Comparison of ENCODE assay signal across 9 mouse cellular contexts in genomic region chr2:69077189-69077588, GRCm38 (mm10). TPM values are rescaled to one million over a fixed set of nuclear protein-coding genes. Genes with fewer than 3 reads are reported as not detected.
A peak's percentile ranks its signal among the peaks of the same experiment; 100 is the strongest.
DNase-seq lines count a peak whose midpoint lies in the region; ATAC-seq and TF ChIP-seq lines count a peak whose summit lies in the region.
"Had no signal": no experiment of that assay in that cellular context is flagged by ENCODE, and none has a peak within 500 bp of the region (broad histone marks: within the 10 kb centered on the region; RNA-seq: fewer than 3 reads in every experiment).

No protein-coding gene starts in this region.

- H3K4me2 ChIP-seq in kidney, postnatal 0 days (ENCODE audit: low read length) = no peak overlapping the region

- intact Hi-C loops in gastrocnemius, adult 2 months (cut with DNase I) = no loop called here

- ATAC-seq in kidney, postnatal 0 days (replicated peaks; ENCODE audit: low FRiP score, low read depth) = peak; percentile 71
- no peak; the same call in 1 of the 2 replicates for ATAC-seq in granulocyte monocyte progenitor cell, adult 5-6 weeks (replicated peaks; ENCODE audit: poor library complexity, severe bottlenecking)

- no peak overlapping the region for H3K4me3 ChIP-seq in gastrocnemius, adult 2 months
- no peak overlapping the region for H3K4me3 ChIP-seq in kidney, postnatal 0 days (replicated peaks; ENCODE audit: low read depth, low read length)

- no peaks in the 10 kb centered on the region for H3K4me1 ChIP-seq in kidney, postnatal 0 days (replicated peaks; ENCODE audit: insufficient read depth, low read length)

- no peak for TF ChIP-seq CTCF in gastrocnemius, adult 2 months (IDR thresholded peaks at IDR 0.05)
- TF ChIP-seq CTCF in kidney, postnatal 0 days (IDR thresholded peaks at IDR 0.05; ENCODE audit: low read depth) = no peak

- peak; percentile 32 for DNase-seq in gastrocnemius, adult 2 months
- DNase-seq in gastrocnemius, postnatal 10 days = no peak
- peak; percentile 23 for DNase-seq in ES-CJ7 (ENCODE audit: low read depth, low spot score)
- peak; percentile 20 to 24 for DNase-seq in cerebellum, postnatal 14 days
- peak; percentile 47 for DNase-seq in kidney, postnatal 0 days (ENCODE audit: low spot score)
- no peak for DNase-seq in thymus, postnatal 14 days
- no peak for DNase-seq in urinary bladder, postnatal 36 days (ENCODE audit: low spot score in 2 of 2)

- 37% methylated on average over 3 of the region's 3 CpGs for WGBS in kidney, postnatal 0 days

- no peak overlapping the region for H3K9ac ChIP-seq in kidney, postnatal 0 days (ENCODE audit: low read depth, low read length)

- H3K27ac ChIP-seq in gastrocnemius, adult 2 months = peak overlapping the region; percentile 35; the same call in 1 of the 2 replicates
- no peak overlapping the region for H3K27ac ChIP-seq in kidney, postnatal 0 days

- no peaks in the 10 kb centered on the region for H3K27me3 ChIP-seq in kidney, postnatal 0 days (ENCODE audit: insufficient read depth, low read length)
- H3K27me3 ChIP-seq: CH12.LX had no signal

- no peaks in the 10 kb centered on the region for H3K9me3 ChIP-seq in kidney, postnatal 0 days (replicated peaks; ENCODE audit: low read length)

- no peaks in the 10 kb centered on the region for H3K36me3 ChIP-seq in kidney, postnatal 0 days (ENCODE audit: insufficient read depth, low read length)

RNA-seq across cellular contexts. Expression of gene Nostrin, which starts 58.4 kb away (rescaled TPM):
- total RNA-seq in gastrocnemius, adult 2 months (2021) = 1 to 10 TPM; 1.2 to 2.1 TPM
- total RNA-seq in gastrocnemius, postnatal 10 days (2021) = 1 to 10 TPM; 2.2 to 3.2 TPM
- polyA plus RNA-seq in kidney, postnatal 0 days (2015; fragmentation: Nextera tagmentation; extraction: Ambion mirVana) = 9.8 and 10.3 TPM in 2 replicates
- 2.1 and 9.0 TPM in 2 replicates for total RNA-seq in granulocyte monocyte progenitor cell, adult 5-6 weeks (2014; fragmentation: Nextera tagmentation)
- 9.3 and 12.2 TPM in 2 replicates for total RNA-seq in granulocyte monocyte progenitor cell, adult 5-6 weeks (2017)

Comparison
In these comparisons a context has a peak if more than half of its experiments do, and no peak if none do; other contexts are left out.
1. DNase-seq: peak in gastrocnemius, adult 2 months (single experiment), ES-CJ7 (single experiment), cerebellum, postnatal 14 days (2 of 2) and kidney, postnatal 0 days (single experiment); none in gastrocnemius, postnatal 10 days (single experiment), thymus, postnatal 14 days (single experiment) and urinary bladder, postnatal 36 days (0 of 2).